Mouse (Mus musculus) layer of hippocampus, adult 11-12 months (tissue): ENCODE measurements around the gene Fbxl14.
"Not testable (repeated sequence)": the region's sequence is repeated elsewhere in the genome, so short reads cannot be mapped to it uniquely, and the experiment has no call there.

Experiments used
- DNase-seq: peaks from one replicate; pipeline ENCODE4 v3.0.0; 2022; ENCODE audit warnings: low spot score

Fbxl14 gene

DNA sequence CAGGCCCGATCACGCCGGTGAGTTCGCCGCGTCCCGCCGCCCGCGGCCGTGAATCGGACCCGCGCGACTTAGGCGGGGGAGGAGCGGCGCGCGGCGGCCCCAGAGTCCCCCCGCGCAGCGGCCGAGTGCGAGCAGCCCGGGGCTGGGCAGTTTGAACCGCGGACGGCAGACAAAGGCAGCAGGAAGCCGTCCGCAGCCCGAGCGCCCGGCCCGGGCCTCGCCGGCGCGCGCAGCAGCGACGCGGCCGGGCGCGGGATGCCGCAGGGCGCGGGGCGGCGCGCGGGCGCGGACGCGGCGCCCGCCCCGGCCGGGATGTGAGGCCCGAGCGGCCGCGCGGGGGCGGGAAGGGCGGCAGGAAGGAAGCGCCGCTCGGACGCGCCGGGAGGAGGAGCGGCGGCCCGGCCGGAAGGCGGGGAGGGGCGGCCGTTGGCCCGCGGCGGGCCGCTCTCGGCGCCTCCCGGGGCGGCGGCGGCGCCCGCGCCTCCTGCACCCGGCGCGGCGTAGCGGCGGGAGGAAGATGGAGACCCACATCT, at the start of gene Fbxl14:
TSS of gene Fbxl14 (plus strand) at position 326 of the 533 bp plus-strand sequence.
- peak; percentile 28 for DNase-seq

DNA sequence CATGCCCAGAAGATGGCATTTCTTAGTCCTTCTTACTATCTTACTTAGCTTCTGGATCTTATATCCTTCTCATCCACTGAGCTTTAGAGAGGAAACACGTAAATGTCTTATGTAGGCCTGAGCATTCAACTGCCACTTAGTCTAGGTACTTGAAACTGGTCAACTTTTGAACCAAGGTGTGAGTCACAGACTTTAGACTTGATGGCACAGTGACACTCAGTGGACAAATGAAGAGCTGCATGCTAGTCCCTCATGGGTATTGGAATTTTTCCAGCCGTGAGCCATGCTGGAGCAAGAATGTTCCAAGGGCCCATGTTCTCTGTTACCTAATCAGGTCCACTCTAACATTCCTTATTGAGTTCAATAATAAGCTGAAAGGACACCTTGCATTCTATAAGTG, 49.0 kb upstream of the Fbxl14 start:
- DNase-seq: peak; percentile 76

DNA sequence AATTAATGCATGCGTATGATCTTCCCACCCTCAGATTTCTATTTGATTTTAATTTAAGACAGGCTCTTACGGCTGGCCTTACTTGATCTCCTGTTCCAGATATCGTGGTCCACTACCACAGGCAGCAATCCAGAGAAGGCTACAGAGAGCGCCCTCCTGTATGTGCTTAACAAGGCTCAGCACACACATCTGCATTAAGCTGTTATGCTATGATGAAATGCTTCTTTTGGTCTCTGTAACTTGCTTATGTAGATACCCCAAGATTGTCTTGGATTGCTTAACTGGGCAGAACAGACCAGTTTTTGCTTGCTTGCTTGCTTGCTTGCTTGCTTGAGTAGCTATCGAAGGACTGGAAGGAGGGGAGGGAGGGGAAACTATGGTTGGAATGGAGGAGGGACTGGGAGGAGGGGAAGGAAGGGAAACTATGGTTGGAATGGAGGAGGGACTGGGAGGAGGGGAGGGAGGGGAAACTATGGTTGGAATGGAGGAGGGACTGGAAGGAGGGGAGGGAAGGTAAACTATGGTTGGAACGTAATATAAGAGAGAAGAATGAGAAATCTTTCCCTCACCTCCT, 47.6 kb upstream of the Fbxl14 start:
- no peak for DNase-seq

DNA sequence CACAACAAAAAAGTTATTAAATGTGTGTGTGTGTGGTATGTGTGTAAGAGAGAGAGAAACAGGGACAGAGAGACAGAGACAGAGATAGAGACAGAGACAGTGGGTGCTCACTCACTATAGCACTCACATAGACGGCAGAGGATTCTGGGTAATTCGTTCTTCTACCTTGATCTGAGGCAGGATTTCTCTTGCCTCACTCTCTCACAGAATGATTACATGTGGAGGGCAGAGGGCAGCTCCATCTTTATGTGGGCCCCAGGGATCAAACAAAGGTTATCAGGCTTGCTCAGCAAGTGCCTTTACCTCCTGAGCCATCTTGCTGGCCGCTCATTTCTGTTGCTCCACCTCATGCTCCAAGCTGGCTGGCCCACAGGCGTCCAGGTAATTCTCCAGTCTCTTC, 45.1 kb upstream of the Fbxl14 start:
- DNase-seq: no peak

DNA sequence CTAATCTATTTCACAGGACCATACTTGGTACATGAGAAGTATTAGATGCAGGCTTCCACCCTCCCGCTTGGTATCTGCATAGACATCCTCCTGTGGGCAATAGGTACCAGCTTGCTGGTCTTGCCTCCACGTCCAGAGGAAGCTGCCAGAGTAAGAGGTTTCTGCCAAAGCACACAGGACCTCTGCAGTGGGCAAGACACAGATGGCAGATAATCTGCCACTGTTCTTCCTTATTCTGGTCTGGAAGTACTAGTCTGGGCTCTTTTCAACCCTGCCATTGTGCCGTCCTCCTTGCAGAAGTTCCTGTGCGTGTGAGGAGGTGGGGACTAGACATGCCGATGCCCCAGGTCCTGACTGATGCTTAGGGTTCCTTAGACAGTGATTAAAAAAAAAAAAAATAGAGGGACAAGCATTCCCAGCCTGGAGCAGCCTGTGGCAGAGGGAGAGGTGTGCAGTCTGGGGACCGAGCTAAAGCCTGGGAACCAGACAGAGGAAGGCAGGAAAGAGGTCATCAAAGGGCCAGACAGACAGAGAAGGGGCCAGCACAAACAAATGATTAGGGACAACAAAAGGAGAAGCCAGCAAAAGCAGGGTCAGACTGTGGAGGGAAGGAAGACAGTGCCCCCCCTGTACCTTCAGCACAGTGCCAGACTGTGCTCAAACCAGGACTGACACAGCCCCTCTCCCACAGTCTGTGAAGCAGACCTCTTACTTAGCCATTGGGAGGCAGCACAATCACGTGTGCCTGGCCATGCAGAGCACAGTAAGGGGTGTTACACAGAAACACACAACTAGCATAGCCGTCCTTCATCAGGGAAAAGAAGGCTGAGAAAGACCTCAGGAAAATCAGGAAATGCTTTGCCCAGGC, 41.3 kb upstream of the Fbxl14 start:
- no peak for DNase-seq

DNA sequence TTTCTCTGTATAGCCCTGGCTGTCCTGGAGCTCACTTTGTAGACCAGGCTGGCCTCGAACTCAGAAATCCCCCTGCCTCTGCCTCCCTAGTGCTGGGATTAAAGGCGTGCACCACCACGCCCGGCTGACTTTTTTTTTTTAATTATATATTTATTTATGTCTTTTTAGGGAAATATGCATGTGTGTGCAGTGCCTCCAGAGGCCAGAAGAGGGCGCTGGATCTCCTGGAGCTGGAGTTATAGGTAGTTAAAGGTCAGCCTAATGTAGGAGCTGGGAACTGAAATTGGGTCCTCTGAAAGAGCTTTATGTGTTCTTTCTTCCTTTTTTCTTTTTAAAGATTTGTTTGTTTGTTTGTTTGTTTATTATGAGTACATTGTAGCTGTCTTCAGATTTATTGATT, 36.7 kb upstream of the Fbxl14 start:
- not testable (repeated sequence) for DNase-seq

DNA sequence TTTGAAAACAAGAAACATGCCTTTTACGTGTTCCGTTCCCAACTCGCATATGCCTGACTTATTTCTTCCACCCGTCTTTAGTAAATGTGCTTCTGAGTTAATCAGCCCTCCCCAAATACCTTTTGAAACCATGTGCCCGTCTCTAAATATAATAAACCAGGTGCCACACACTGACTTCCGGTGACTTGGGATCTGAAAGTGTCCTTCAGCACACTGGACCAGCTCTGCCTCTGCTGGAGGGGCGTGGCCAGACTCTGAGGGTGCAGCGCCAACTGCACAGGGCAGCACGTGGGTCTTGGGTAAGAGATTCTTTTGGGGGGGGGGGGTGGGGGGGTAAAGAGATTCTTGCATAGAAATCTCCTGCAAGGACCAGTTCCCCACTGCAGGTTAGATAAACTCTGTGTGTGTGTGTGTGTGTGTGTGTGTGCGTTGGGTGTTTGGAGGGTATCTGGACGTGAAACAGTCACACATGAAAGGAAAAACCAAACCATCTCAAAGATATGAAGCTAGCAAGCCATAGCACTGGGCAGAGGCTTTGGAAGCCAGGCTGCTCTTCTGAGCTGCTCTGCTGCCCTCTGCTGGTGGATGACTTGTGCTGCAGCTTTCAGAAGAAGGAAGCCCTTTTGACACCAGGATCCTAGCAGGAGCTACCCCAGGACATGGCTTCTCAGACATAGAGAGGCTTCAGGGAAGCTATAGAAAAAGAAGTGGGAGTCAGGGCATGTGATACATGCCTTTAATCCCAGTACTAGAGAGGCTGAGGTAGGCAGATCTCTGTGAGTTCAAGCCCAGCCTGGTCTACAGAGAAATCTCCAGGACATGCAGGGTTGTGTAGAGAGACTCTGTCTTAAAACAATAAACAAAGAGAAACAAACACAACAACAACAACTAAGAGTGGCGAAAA, 35.5 kb upstream of the Fbxl14 start:
- peak; percentile 76 for DNase-seq

DNA sequence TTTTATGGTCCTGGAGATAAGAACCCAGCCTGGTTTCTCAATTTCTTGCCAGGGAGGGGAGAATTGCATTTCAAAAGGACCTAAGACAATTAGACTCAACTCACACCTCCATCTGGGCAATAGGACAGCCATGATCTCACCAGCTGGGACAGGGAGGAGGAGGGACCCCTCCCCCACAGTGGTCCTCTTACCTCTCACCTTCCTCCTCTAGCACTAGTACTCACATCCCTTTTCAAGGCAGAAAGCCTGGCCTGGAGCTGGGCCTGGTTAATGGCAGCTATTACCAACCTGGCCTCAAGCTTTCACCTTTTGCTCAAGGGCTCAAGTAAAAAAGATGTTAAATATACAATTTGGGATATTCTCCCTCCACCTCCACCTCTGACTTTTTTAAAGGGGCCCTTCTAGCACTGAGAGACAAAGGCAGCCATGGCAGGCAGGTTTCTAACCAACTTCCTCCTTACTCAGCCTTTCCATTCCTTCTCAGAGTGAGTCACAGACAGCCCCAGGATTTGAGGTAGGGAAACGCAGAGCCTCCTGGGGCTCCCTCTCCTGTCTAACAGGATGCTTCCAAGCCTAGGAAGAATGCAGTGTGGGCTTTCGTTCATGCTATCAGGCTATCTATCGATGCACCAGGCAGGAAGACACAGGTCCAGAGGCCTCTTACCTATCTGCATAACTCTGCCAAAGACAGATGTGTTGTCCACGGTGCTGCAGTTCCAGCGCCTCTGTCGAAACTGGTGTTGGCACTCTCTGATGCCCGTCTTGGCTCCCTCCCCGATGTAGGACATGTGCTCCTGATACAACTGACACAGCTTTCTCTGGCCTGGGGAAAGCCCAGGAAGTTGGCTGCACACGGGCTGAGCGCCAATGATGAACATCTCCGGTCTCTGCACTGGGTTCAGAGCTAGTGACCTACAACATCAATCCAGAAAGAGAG, 33.5 kb upstream of the Fbxl14 start:
- DNase-seq: no peak

DNA sequence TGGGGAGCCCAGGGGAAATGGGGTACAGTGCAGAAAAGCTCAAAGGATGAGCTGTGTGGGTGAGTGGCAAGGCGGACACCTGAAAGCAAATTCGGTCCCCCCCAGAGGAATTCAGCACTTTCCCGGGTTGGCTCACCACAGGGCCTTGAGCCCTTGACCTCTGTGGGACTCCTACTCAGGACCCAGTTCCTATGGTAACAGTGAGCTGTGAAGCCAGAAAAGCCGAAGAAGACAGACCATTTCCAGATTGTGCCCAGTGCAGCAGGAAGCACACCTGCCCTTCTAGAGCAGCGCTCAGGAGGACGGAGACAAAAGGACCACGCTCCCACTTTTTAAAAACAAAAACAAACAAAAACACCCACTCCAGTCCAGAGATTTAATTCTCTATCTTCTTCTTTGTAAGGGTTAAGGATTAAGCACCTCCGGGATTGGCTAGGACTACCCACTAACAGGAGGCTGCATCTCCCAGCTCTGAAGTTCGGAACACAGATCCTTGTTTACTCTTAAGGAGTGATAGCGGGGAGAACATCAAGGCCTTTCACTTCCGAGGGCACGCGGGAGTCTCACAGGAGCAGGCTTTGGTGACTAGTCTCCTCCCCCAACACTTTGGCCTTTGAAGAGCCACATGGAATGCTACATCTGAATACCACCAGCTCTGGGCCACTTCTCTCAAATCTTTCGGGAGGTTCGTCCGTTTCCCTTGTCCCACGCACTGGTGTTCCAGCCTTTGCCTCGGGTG, 31.0 kb upstream of the Fbxl14 start:
- DNase-seq: no peak

DNA sequence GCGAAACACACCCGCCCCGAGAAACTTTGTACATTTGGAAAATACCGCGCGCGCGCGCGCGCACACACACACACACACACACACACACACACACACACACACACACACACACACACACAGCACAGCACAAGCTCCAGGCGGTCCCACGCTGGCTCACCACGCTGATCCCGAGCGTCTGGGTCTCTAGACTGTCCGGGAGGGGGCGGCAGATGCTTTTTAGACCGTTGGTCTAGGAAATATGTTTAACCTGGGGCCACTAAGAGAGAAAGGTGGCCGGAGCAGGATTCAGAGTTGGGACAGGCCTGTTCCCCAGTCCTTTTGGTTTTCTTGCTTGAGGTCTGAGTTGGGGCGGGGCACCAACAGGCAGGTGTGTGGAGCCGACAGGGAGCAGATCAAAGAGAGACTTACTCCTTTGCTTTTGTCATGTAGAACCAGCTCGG, 30.4 kb upstream of the Fbxl14 start:
- DNase-seq: no peak

DNA sequence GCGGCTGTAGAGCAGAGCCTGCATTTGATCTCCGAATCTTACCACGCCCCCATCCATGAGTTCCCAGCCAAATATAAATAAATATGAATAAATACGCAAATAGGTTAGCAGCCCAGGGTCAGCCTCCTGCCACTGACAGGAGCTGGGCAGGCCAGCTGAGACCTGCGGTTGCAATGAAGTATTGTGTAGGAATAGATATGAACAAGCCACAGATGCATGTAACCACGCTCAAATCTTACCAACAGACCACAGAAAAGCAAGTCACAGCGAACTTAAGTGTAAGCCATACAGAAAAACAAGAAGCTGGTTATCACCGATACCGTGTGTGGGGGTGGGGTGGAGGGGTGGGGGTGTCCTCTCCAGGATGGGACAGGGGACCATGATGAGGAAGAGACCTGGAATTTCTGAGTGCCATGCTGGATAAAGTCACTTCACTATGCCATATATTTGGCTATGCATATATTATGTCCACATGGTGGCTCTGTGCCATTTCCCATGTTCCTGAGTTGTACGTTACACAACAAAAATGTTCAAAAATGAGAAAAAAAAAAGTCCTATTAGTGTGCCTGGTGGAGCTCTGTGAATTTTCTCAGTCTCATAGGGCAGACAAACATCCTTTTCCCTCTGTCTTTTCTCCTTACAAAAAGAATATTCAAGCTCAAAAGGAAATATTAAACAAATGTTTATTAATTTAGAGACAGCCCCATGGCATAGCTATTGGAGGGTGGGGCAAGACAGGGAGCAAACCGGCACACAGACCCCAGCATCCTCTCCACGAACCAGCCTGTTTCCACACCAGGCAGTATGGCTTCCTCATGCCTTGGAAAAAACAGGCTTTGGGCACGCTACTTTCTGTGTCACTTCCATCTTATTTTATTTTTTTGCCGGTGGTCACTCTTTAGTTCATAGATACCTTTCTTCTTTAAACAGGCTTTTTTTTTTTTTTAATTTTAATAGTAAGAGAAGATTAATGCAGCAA, 28.2 kb upstream of the Fbxl14 start:
- no peak for DNase-seq

DNA sequence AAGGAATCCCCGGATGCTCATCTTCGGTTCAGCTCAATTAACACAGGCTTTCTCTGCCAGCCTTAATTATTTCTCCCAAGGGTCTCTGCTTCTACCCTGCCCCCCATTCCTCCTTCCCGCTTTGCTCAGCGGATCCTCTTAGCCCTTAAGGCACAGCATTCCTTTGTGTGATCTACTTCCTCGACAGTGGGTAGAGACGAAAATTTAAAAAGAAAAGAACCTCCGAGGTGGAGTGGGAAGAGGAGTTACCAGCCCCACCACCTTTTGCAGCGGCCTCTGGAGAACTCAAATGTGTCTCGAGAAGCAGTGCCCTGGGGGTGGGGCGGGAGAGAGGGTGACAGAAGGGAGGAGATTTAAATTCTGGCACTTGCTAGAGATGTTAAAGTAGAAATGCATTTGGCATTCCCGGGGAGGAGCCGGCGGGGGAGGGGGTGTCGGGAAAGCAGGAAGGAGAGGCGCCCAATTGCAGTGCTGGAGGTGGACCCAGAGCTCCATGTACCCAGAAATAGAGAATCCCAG, 27.4 kb upstream of the Fbxl14 start:
- peak; percentile 57 for DNase-seq

DNA sequence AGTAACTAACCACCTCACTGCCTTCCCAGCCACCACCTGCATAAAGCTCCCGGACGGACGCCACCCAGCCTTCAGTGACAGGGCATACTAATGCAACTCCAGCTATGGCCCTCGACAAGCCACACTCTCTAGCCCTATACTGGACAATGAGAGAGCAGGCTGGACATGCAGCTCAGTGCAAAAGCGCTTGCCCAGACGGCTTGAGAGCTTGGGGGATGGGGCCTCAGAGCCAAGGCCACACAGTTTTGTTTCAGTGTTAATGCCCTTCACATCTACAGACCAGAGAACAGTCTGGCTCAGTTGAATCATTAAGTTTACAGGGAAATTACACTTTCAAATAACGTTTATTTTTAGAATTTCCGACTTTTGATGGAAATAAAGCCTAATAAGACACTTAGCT, 21.3 kb upstream of the Fbxl14 start:
- DNase-seq: no peak

DNA sequence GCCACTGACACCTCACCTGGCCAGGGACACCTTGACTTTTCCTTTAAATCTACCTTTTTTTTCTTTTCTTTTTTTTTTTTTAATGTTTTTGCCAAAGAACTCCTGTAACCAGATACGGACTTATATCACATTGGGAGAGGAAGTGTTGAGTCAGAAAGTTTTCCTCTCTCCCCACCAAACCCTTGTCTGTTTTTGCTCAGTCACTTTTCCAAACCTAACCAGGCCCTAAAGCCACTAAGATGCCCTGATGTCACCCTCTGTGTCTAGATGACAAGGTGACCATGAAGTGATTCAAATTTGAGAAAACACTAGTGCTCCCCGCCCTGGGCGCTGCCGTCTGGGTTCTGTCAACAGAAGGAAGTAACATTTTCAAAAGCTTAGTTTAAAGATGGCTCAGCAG, 20.4 kb upstream of the Fbxl14 start:
- no peak for DNase-seq

DNA sequence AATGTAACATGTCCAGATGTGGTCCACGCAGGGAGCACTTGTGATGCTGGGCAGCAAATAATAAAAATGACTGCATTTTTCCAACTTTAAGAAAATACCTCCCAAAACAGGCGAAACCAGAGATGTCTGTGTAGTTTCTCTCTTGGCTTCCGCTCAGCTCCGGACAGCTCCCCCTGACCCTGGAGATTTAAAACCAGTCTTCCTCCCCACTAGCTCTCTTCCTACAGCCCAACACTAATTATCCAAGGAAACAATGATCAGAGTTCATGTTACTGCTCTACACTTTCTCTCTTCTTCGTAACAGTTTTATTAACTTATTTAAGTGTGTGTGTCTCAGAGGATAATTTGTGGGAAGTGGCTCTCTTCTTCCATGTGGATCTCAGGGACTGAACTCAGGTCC, 19.1 kb upstream of the Fbxl14 start:
- DNase-seq: no peak

DNA sequence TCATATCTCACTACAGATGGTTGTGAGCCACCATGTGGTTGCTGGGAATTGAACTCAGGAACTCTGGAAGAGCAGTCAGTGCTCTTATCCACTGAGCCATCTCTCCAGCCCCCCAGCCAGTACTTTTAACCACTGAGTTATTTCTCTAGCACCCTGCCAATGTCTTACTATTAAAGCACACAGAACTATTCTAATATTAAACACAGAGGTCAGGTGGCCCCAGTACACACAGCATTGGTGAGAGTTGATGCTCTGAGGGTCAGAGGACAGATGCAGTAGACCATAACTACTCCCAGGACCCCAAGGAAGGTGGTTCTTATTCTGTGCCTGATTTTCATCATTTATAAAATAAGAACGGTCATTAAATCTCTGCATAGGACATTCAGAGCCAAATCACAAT, 13.3 kb upstream of the Fbxl14 start:
- DNase-seq: no peak

DNA sequence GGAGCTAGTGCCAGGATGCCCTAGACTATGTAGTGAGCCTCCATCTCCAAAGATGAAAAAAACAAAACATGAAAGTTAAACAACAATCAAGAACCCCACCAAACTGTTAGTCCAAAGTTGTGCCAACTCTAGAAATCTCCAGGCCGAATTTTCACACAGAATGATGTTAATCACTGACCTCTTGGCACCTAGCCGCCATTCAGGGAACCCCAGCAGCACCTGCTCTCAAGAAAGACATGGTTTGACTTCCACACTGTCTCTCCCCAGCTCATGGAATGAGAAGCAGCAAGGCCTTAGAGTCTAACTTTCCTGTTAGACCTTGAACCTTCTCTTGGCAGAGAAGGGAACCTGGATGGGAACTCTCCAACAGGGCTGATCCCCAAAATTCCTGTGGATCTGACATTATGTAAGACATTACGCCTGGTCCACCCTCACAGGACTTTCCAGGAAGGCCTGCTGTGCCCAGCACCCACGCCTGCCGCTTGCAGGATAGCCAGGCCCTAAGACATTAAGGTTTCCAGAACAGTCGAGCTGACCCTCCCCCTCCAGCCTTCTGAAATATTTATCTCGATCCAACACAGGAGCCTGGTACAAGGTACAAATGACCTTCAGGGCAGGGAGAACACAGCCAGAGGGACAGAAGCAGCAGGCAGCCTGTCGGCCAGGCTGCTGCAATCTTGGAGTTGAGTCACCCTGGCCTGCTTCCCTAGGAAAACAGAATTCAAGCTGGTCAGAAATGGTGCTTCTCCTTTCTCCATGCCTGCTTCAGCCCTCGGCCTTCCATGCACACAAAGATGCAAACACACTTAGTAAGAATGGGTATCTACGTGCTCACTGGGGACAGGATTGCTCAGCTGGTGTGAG, 12.3 kb upstream of the Fbxl14 start:
- DNase-seq: no peak

DNA sequence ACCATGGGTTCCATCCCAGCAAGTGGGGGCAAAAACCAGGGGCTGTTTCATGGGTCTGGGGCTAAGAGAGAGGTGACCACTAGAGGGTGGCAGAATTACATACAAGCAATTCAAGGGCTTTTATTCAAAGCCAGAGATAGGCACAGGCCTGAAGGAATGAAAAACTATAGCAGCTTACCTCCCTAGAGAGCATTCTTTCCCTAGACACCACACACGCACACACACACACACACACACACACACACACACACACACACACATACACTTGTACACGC, 11.7 kb upstream of the Fbxl14 start:
- no peak for DNase-seq
